Mouse (Mus musculus): ENCODE results near the gene Pah. TPM values are rescaled to one million over a fixed set of nuclear protein-coding genes. Genes with fewer than 3 reads are reported as not detected.

Gene Pah
- polyA plus RNA-seq, 1 experiment from 2014 or later = 48.3 TPM

DNA sequence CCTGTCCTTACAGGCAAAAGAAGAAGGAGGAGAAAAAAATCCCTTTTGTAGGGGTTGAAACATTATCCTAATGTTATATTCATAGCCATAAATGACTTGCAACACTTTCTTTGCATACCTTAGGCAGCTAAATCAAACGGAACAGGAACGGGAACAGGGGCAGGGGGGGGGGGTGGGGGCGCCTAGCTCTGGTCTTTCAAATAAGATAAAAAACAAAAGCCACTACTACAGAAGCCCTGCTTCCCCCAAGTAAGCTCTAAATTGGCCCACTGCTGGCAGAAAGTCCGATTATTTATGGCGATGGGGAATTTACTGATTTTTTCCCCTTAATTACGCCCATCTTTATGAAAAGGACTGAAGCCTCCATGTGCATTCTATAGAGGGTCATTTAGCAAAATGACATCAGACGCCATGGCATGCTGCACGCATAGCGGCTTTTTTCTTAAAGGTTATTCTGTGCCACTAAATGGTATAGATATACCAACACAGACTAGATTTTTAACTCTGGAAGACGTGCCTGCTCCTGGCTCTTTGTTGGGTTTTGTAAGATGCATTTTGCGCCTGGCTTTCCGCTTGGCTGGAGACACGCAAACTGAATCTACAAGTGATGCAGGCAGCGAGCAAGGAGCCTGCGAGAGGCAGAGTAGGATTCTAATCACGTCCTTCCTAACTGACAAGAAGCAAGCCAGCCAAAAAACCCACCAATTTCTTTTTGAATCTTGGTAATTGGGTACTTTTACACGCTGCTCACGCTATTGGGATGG lies 32.2 kb upstream of the Pah start:
- no peak overlapping the region for H3K4me3 ChIP-seq (ENCODE audit: low read depth, low read length)
- H3K36me3 ChIP-seq (ENCODE audit: control insufficient read depth, insufficient read depth) = no peaks in the 10 kb centered on the region
- ATAC-seq (ENCODE audit: low read depth) = no peak
- no peaks in the 10 kb centered on the region for H3K4me1 ChIP-seq (ENCODE audit: control insufficient read depth, low read depth, low read length)
- H3K27ac ChIP-seq (ENCODE audit: low read length) = no peak overlapping the region
- no peaks in the 10 kb centered on the region for H3K9me3 ChIP-seq (replicated peaks; ENCODE audit: control insufficient read depth, low read length)
- WGBS (ENCODE audit: insufficient replicate concordance) = 4% methylated on average over 18 of the region's 18 CpGs
- no peak overlapping the region for H3K4me2 ChIP-seq (ENCODE audit: low read depth, low read length)
- H3K27me3 ChIP-seq (ENCODE audit: control insufficient read depth, insufficient read depth, low read depth, low read length) = peaks cover 95% of the 10 kb centered on the region
- H3K9ac ChIP-seq (ENCODE audit: low read depth, low read length) = no peak overlapping the region

DNA sequence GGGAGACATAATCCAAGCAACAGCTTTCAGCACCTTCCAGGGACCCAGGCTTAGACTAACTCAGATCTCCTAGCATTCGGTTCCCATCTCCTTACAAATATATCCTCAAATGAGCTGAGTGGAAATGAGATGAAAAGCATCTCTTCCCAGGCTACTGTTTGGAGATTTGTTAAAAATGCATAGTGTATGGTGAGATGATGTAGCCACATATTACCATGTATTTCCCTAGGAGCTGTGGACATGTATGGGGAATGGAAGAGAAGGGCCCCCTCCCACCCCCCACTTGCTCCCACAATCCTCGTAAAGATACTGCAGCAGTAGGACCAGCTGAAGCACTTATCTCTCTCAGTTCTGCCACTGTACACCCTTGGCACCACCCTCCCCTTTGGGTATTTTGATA lies 31.3 kb upstream of the Pah start:
- Histone ChIP-seq H3K27me3 (ENCODE audit: control insufficient read depth, insufficient read depth, low read depth, low read length) (peaks cover 93% of the 10 kb centered on the region), H3K27ac (ENCODE audit: low read length) (no peak overlapping the region)
- 7% methylated on average over 2 of the region's 2 CpGs for WGBS (ENCODE audit: insufficient replicate concordance)

DNA sequence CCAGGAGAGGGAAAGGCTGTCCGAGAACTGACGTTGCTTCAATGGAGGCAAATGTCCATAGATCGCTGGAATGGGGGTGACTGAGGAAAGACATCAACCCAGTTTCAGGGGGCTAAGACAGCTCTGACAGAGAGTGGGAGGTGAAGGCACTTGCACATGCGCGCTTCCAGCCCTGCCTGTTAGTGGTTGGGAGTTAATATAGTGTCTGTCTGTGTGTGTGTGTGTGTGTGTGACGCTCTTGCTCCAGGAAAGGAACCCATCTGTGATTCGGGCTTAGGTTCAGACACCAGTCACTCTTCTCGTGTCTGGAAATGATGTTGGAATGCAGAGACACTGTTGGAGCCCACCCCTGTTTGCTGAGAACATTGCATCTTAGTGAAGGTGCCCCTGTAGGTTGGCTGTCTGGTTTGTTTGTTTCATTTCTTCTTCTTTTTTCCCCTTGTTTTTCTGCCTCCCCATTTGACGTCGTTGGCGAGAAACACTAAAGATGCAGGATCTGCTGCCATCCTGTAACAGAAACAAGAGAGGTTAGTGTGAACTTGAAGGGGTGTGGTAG lies 30.0 kb upstream of the Pah start:
- WGBS (ENCODE audit: insufficient replicate concordance) = 4% methylated on average over 11 of the region's 11 CpGs
- no peak overlapping the region for H3K4me2 ChIP-seq (ENCODE audit: low read depth, low read length)
- no peaks in the 10 kb centered on the region for H3K9me3 ChIP-seq (replicated peaks; ENCODE audit: control insufficient read depth, low read length)

More for the DNA sequence above, 31.3 kb upstream of the Pah start:
- Histone ChIP-seq H3K4me1 (ENCODE audit: control insufficient read depth, low read depth, low read length) (no peaks in the 10 kb centered on the region), H3K9ac (ENCODE audit: low read depth, low read length) (no peak overlapping the region), H3K4me3 (ENCODE audit: low read depth, low read length) (no peak overlapping the region), H3K36me3 (ENCODE audit: control insufficient read depth, insufficient read depth) (no peaks in the 10 kb centered on the region), H3K4me2 (ENCODE audit: low read depth, low read length) (no peak overlapping the region), H3K9me3 (replicated peaks; ENCODE audit: control insufficient read depth, low read length) (no peaks in the 10 kb centered on the region)
- no peak for ATAC-seq (ENCODE audit: low read depth)

DNA sequence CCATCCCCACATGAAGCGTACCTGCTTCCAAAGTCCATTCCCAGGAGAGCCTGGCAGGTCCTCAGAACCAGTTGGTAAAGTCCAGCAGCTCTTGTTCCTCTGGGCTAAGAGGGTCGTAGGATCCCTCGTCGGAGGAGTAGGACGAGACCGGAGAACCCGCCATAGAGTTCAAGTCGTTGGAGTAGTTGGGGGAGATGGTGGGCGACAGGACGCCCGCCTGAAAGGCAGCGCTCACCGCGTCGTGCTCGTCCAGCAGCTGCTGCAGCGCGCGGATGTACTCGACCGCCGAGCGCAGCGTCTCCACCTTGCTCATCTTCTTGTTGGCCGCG lies 29.3 kb upstream of the Pah start:
- no peak for ATAC-seq (ENCODE audit: low read depth)
- WGBS (ENCODE audit: insufficient replicate concordance) = 1% methylated on average over 26 of the region's 26 CpGs
- Histone ChIP-seq H3K9ac (ENCODE audit: low read depth, low read length) (no peak overlapping the region), H3K9me3 (replicated peaks; ENCODE audit: control insufficient read depth, low read length) (no peaks in the 10 kb centered on the region), H3K27me3 (ENCODE audit: control insufficient read depth, insufficient read depth, low read depth, low read length) (peaks cover 77% of the 10 kb centered on the region), H3K27ac (ENCODE audit: low read length) (no peak overlapping the region), H3K4me2 (ENCODE audit: low read depth, low read length) (peak overlapping the region; percentile 61), H3K36me3 (ENCODE audit: control insufficient read depth, insufficient read depth) (no peaks in the 10 kb centered on the region), H3K4me3 (ENCODE audit: low read depth, low read length) (peak overlapping the region; percentile 40), H3K4me1 (ENCODE audit: control insufficient read depth, low read depth, low read length) (no peaks in the 10 kb centered on the region)

More for the DNA sequence above, 30.0 kb upstream of the Pah start:
- H3K36me3 ChIP-seq (ENCODE audit: control insufficient read depth, insufficient read depth) = no peaks in the 10 kb centered on the region
- ATAC-seq (ENCODE audit: low read depth) = no peak
- H3K9ac ChIP-seq (ENCODE audit: low read depth, low read length) = no peak overlapping the region
- no peaks in the 10 kb centered on the region for H3K4me1 ChIP-seq (ENCODE audit: control insufficient read depth, low read depth, low read length)
- H3K4me3 ChIP-seq (ENCODE audit: low read depth, low read length) = no peak overlapping the region
- H3K27me3 ChIP-seq (ENCODE audit: control insufficient read depth, insufficient read depth, low read depth, low read length) = peaks cover 84% of the 10 kb centered on the region
- H3K27ac ChIP-seq (ENCODE audit: low read length) = no peak overlapping the region

GRCm38 (mm10) chr10:87492661-87493551 lies 28.7 kb upstream of the Pah start:
- H3K9ac ChIP-seq (ENCODE audit: low read depth, low read length) = no peak overlapping the region
- H3K27me3 ChIP-seq (ENCODE audit: control insufficient read depth, insufficient read depth, low read depth, low read length) = peaks cover 71% of the 10 kb centered on the region
- H3K9me3 ChIP-seq (replicated peaks; ENCODE audit: control insufficient read depth, low read length) = no peaks in the 10 kb centered on the region
- peak overlapping the region; percentile 61 for H3K4me2 ChIP-seq (ENCODE audit: low read depth, low read length)
- no peak overlapping the region for H3K27ac ChIP-seq (ENCODE audit: low read length)
- under 1% methylated on average over 87 of the region's 90 CpGs for WGBS (ENCODE audit: insufficient replicate concordance)
- H3K4me1 ChIP-seq (ENCODE audit: control insufficient read depth, low read depth, low read length) = no peaks in the 10 kb centered on the region
- H3K36me3 ChIP-seq (ENCODE audit: control insufficient read depth, insufficient read depth) = no peaks in the 10 kb centered on the region
- peak overlapping the region; percentile 40 for H3K4me3 ChIP-seq (ENCODE audit: low read depth, low read length)
- no peak for ATAC-seq (ENCODE audit: low read depth)

DNA sequence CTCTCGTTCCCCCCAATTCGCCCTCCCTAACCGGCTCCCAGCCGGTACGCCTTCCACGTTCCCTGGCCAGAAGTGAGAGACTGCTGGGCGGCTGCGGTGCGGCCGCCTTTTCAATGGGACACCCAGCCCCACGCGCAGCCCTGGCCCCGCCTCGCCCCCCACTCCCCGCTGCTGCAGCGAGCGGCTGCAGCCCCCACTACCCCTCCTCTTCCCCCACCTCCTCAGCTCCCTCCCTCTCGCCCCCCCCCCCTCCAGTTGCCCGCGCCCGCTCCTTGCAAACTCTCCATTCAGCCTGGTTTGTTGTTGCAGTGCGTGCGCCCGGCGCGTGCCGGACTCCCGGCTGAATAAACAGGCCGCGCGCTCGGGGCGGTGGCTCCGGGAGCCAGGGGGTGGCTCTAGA lies 28.0 kb upstream of the Pah start, which contains the start of gene Ascl1:
Ascl1 (minus strand) TSS at position 85 of the 400 bp plus-strand sequence.
- Histone ChIP-seq H3K36me3 (ENCODE audit: control insufficient read depth, insufficient read depth) (no peaks in the 10 kb centered on the region), H3K9ac (ENCODE audit: low read depth, low read length) (no peak within 1 kb of the TSS), H3K9me3 (replicated peaks; ENCODE audit: control insufficient read depth, low read length) (no peaks in the 10 kb centered on the region), H3K4me2 (ENCODE audit: low read depth, low read length) (peak within 1 kb of the TSS; percentile 61), H3K4me1 (ENCODE audit: control insufficient read depth, low read depth, low read length) (no peaks in the 10 kb centered on the region), H3K4me3 (ENCODE audit: low read depth, low read length) (peak within 1 kb of the TSS; percentile 40), H3K27me3 (ENCODE audit: control insufficient read depth, insufficient read depth, low read depth, low read length) (peaks cover 64% of the 10 kb centered on the region), H3K27ac (ENCODE audit: low read length) (no peak within 1 kb of the TSS)
- WGBS (ENCODE audit: insufficient replicate concordance) = 2% methylated on average over 31 of the region's 34 CpGs
- ATAC-seq (ENCODE audit: low read depth) = no peak

GRCm38 (mm10) chr10:87494176-87494575 lies 27.4 kb upstream of the Pah start:
- no peak overlapping the region for H3K4me2 ChIP-seq (ENCODE audit: low read depth, low read length)
- peaks cover 60% of the 10 kb centered on the region for H3K27me3 ChIP-seq (ENCODE audit: control insufficient read depth, insufficient read depth, low read depth, low read length)
- no peak overlapping the region for H3K4me3 ChIP-seq (ENCODE audit: low read depth, low read length)
- no peaks in the 10 kb centered on the region for H3K36me3 ChIP-seq (ENCODE audit: control insufficient read depth, insufficient read depth)
- no peaks in the 10 kb centered on the region for H3K9me3 ChIP-seq (replicated peaks; ENCODE audit: control insufficient read depth, low read length)
- no peak overlapping the region for H3K27ac ChIP-seq (ENCODE audit: low read length)
- ATAC-seq (ENCODE audit: low read depth) = no peak
- no peaks in the 10 kb centered on the region for H3K4me1 ChIP-seq (ENCODE audit: control insufficient read depth, low read depth, low read length)
- H3K9ac ChIP-seq (ENCODE audit: low read depth, low read length) = no peak overlapping the region
- 4% methylated on average over 4 of the region's 4 CpGs for WGBS (ENCODE audit: insufficient replicate concordance)

- no peaks in the 10 kb centered on the region for H3K36me3 ChIP-seq (ENCODE audit: control insufficient read depth, insufficient read depth)
- no peaks in the 10 kb centered on the region for H3K9me3 ChIP-seq (replicated peaks; ENCODE audit: control insufficient read depth, low read length)
- no peak for ATAC-seq (ENCODE audit: low read depth)
- no peak overlapping the region for H3K4me2 ChIP-seq (ENCODE audit: low read depth, low read length)
- H3K27me3 ChIP-seq (ENCODE audit: control insufficient read depth, insufficient read depth, low read depth, low read length) = peaks cover 56% of the 10 kb centered on the region
- no peak overlapping the region for H3K9ac ChIP-seq (ENCODE audit: low read depth, low read length)
- H3K27ac ChIP-seq (ENCODE audit: low read length) = no peak overlapping the region
- 4% methylated on average over 18 of the region's 18 CpGs for WGBS (ENCODE audit: insufficient replicate concordance)
- no peaks in the 10 kb centered on the region for H3K4me1 ChIP-seq (ENCODE audit: control insufficient read depth, low read depth, low read length)
- H3K4me3 ChIP-seq (ENCODE audit: low read depth, low read length) = no peak overlapping the region
Observed at GRCm38 (mm10) chr10:87494596-87494995, 27.0 kb upstream of the Pah start.

DNA sequence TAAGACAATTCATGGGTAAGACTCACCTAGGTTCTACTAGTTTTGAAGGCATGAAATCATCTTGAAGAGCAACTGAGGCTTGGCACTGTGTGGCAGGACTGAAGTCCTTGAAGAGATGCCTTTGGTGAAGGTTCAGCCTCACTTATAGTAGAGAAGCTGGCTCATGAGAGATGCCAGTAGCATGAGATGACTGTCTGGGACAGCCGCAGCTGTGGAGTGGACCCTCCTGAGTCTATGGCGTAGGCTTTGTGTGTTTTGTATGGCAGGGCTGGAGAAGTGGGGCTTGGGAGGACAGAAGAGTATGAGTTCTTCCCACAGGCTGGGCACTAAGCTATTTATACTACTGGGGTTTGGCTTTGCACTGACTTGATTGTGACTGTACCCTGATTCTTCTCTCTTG lies 24.5 kb upstream of the Pah start:
- no peaks in the 10 kb centered on the region for H3K9me3 ChIP-seq (replicated peaks; ENCODE audit: control insufficient read depth, low read length)
- H3K27ac ChIP-seq (ENCODE audit: low read length) = no peak overlapping the region
- H3K4me3 ChIP-seq (ENCODE audit: low read depth, low read length) = no peak overlapping the region
- H3K4me1 ChIP-seq (ENCODE audit: control insufficient read depth, low read depth, low read length) = no peaks in the 10 kb centered on the region
- H3K4me2 ChIP-seq (ENCODE audit: low read depth, low read length) = no peak overlapping the region
- no peak for ATAC-seq (ENCODE audit: low read depth)
- H3K27me3 ChIP-seq (ENCODE audit: control insufficient read depth, insufficient read depth, low read depth, low read length) = peaks cover 42% of the 10 kb centered on the region
- H3K9ac ChIP-seq (ENCODE audit: low read depth, low read length) = no peak overlapping the region
- no peaks in the 10 kb centered on the region for H3K36me3 ChIP-seq (ENCODE audit: control insufficient read depth, insufficient read depth)
- WGBS (ENCODE audit: insufficient replicate concordance) = 67% methylated on average over 2 of the region's 2 CpGs
